Mouse (Mus musculus) heart, adult 18-20 months (tissue): Measurements from ENCODE around the gene Ncapd2. TPM values are rescaled to one million over a fixed set of nuclear protein-coding genes. Genes with fewer than 3 reads are reported as not detected.
A peak's percentile ranks its signal among the peaks of the same experiment; 100 is the strongest.
"Not testable (repeated sequence)": the region's sequence is repeated elsewhere in the genome, so short reads cannot be mapped to it uniquely, and the experiment has no call there.

Experiments used
- DNase-seq, 2 experiments: peaks; one replicate each; pipeline ENCODE4 v3.0.0; 2021 to 2022; ENCODE audit warnings: mixed read lengths in 1 of 2
- total RNA-seq, 2 experiments: library from RNA; stranded (reverse); gene quantifications; 2 replicates each; pipeline ENCODE4 v1.2.3; 2021

Gene Ncapd2
- total RNA-seq, 2 experiments from 2014 or later = 12.2 to 15.6 TPM

DNA sequence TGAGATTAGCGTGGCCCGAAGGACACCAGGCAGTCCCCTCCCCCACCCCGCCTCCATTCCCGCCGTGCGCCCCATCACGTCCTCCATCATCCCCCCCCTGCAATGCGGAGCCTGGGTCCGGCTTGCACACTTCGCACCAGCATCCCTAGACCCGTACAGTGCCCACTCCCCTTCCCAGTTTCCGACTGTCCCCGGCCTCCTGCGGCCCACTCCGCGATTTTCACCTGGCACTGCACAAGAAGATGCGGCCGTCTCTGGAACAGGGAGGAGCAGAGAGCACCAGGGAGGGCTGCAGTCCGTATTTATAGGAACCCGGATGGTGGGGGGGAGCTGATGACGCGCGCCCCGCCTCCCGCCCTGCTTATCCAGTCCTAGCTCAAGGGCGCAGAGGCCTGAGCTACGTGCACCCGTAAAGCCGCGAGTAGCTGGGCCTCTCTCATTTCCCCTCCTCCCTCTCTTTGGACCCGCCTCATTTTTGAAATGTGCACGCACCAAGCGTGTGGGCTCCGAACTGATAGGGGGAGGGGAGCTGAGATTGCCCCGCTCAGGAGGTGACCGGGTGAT is 26.1 kb downstream of the Ncapd2 start:
- peak; percentile 98 to 99 for DNase-seq

DNA sequence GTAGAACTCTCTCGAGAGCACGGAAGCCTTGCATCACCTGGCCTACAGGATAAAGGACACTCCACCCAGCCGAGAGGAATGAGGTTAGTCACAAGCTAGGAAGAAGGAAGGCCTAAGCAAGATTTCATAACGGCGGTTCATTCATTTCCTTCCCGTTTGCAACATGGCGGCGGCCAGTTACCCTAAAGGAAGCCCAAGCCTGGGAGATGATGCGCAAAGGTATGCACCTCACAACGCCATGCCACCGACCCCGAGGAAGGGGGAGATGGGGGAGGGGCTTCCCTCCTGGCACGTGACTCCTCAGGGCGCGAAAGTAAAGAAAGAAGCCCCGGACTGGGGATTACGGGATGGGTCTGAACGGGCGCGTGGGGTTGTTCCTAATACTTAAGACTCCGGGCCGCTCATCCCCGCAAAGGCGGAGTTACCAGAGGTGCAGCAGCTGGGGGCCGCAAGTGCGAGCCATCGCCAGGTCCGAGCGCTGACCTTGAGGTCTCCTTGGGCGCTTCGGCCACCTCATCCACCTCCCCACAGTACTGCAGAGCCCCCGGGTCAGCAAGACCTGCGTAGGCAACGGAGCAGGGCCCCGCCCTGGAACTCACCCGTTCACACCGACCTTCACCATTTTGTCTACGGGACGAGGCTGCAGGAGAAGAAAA is 26.7 kb downstream of the Ncapd2 start:
- peak; percentile 64 to 76 for DNase-seq

DNA sequence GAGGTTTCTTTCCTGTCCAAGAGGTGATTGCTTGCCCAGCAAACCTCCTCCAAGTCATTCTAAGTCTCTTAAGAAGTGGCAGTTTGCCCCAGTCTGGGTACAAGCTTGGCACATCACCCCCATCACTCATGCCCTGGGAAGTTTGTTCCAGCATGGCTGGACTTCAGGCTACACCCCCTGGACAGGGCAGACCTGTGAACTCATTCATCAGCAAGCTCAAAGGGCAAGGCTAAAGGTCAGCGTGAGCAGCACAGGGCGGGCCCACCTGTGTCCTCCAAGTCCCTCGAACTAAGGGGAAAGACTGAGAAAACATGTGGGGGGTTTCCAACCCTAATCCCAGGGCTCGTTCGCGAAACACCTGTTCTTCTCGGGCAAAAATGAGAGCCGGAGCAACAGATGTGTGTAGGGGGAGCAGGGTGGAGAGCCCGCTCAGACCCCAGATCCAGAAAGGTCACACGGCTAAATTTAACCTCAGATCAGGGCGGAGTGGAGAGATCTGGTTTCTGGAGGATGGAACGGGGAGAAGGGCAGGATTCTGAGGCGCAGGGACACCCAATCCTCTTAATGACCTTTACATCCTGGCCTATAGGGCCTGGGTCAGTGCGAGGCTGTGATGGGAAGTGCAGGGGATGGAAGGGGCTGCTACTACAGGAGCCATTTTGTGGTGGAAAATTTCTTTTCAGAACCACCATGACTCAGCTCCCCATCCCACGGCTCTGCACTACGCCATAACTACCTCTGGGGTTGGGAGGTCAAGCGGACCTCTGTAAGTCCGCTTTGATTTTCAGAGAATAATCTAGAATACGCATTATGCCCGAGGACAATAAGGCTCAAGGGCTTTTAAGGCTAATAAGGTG is 27.5 kb downstream of the Ncapd2 start:
- peak; percentile 57 to 58 for DNase-seq

DNA sequence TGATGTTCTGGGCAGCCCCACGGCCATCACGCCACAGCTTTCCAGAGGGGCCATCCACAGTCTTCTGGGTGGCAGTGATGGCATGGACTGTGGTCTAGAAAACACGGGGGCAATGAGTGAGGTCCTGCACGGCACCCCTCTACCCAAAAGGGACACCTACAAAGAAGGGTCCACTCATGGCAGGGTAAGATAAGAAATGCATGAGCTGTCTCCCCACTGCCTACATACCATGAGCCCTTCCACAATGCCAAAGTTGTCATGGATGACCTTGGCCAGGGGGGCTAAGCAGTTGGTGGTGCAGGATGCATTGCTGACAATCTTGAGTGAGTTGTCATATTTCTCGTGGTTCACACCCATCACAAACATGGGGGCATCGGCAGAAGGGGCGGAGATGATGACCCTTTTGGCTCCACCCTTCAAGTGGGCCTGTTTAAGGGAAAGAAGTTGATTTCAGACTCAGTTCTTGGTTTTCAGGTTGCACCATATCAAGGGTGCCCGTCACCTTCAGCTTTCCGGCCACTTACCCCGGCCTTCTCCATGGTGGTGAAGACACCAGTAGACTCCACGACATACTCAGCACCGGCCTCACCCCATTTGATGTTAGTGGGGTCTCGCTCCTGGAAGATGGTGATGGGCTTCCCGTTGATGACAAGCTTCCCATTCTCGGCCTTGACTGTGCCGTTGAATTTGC is 28.7 kb downstream of the Ncapd2 start:
- not testable (repeated sequence) for DNase-seq

DNA sequence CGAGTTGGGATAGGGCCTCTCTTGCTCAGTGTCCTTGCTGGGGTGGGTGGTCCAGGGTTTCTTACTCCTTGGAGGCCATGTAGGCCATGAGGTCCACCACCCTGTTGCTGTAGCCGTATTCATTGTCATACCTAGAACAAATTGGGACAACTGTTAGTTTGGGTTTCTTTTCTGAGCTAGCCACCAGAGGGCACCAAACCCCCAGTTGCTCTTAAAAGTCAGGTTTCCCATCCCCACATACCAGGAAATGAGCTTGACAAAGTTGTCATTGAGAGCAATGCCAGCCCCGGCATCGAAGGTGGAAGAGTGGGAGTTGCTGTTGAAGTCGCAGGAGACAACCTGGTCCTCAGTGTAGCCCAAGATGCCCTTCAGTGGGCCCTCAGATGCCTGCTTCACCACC is 29.5 kb downstream of the Ncapd2 start:
- DNase-seq = peak; percentile 71 to 83

DNA sequence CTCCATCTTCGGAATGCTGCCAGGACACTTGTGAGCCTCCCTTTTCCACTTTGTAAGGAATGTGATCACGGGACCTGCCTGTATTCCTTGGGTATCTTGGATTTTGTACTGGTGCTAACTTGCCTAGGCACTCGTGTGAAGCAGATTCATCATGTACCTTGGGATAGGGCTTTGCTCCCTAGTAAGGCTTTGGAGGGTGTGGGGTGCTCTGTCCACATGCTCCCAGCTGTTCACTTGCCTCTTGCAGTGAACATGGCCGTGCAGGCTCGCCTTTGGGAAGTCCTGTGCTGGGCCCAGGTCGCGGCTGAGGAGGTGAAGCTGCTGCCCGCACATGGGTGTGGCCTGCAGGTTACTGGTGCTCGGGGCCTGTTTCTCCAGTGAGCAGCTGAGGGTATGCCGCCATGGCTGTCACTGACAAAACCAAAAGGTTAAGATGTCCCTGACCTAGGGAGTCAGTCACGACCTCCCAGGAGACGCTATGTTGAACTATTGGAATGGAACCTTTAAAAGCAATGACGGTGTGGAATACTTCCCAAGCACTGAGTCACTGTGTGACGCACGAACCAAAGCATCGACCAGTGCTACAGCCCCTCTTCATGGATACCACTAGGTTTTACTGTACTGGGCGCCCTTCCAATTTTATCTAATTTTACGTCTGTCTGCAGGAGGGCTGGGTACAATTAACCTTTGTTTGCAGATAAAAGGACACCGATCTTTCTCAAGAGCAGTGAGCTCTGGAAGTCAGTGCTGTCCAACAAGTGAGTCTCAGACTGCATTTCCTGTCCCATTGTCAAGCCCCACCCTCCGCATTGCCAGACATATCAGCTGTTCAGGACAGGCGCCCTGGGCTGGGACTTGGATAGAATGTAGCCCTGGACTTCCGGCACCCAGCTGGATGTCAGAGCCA is 30.4 kb downstream of the Ncapd2 start:
- DNase-seq = peak; percentile 86 to 91

DNA sequence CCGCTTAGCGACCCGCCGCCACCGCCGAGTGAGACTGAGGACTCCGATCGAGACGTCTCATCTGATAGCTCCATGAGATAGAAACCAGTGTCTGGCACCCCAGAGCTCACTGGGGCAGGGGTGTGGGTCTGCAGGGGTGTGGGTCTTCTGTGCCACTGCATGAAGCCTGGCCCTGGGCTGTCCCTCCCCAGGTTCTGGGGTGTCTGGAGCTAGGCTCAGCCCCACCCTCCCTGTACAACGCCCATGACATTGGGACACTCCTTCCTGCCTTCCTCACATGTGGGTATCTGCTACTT is 31.0 kb downstream of the Ncapd2 start:
- DNase-seq = peak in 1 of 2 experiments; percentile 15

DNA sequence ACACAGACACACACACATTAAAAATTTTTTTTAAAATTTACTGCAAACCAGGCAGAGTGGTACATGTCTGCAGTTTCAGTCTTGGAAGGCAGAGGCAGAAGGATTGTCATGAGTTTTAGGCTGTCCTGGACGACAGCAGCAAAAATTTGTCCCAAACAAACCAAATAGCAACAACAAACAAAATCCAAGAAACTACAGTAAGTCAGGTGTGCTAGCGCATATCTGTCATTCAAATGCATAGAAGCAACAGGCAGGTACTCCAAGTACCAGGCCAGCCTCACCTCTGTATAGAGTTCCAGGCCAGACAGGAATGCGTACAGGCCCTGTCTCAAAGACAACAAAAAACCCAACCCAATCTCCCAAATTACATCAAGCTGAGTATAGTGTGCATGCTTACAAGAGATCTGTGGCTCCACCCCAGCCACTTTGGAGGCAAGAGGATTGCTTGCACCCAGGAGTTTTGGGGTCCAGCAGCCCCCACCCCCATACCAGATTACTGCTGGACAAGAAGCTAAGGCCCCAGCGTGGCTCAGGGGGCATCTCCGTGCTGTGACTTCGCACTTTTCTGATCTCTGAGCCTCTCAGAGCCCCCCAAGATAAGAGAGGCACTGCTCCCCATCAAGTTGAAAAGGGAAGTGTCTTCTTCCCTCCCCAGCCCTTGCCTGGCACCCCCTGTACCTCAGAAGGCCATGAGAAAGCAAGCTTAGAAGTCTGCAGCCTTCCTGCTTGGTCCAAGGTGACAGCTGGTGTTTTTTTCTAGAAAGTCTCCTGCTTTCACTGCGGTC is 31.5 kb downstream of the Ncapd2 start:
- no peak for DNase-seq

DNA sequence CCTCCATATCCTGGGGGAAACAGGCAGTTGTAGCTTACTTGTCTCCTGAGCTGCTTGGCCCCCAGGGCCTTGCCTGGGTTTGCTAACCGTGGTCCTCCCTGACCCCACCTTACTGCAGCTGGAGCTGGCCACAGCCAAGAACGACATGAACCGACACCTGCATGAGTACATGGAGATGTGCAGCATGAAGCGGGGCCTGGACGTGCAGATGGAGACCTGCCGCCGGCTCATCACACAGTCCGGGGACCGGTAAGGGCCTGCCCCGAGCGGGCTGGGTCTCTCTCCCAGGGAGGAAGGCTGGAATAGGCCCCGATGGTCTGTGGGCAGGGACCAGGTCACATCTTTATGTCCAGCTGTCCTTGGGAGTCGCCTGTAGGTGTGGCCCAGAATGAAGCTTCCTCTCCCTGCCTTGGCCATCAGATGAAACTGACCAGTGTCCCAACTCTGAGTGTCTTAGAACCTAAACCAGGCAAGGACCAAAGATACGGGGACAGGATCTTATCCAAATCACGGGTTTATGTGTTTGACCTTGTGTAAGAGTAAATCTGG is 32.5 kb downstream of the Ncapd2 start:
- no peak for DNase-seq

DNA sequence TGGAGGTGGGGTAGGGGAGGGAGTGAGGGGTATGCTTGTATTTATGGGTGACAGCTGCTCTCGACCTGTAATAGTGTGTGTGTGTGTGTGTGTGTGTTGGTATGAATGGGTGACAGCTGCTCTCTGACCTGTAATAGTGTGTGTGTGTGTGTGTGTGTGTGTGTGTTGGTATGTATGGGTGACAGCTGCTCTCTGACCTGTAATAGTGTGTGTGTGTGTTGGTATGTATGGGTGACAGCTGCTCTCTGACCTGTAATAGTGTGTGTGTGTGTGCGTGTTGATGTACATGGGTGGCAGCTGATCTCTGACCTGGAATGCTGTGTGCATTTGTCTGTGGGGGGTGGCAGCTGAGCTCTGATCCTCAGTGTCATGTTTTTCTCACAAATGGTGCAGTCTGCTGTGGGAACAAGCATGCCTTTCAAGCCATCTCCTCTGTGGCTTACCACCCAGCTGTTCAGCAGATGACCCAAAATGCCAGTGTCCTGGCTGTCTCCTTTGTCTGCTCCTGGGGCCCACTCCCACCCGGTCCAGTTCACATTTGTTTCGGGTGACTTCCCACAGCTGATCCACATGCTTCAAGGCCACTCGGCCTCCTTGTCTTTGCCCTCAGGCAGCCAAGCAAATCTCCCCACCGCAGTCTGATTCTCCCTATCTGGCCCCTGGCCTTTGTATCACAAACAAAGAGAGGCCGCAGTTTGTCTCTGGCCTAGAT is 34.4 kb downstream of the Ncapd2 start:
- DNase-seq = no peak

DNA sequence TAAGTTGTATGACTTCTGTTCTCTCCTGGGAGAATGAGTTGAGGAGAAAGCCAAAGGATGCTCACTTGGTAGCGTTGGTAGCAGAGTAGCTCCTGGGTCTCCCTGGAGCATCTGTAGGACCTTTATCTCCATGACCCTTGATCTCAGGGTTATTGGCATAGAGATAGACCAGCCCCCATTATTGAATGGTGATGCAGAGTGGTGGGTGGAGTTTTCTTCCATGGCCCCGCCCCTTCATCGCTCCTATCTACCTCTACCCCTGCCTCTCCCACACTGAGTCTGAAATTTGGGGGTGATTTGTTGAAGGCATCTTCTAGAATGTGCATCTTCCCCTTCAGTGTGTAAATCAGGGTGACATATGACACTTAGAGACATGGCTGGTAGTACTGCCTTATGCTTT is 35.0 kb downstream of the Ncapd2 start:
- DNase-seq = no peak

DNA sequence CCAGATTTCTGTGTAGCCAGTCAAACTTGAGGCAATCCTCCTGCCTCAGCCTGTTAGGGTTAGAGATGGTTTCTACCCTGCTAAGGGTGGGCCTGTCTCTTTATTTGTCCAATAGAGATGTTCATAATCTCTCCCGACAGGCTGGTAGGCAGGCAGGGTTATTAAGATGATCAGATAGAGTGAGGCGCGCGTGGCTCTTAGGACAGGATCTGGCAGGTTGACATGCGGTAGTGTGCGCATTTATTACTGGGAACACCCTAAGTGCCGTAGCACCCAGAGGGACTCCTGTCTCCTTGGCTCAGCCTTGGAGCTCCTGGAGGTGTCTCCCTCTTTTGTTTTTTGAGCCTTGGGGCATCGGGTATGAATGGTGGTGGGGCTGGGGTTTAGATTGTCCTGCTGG is 36.2 kb downstream of the Ncapd2 start:
- DNase-seq = no peak

DNA sequence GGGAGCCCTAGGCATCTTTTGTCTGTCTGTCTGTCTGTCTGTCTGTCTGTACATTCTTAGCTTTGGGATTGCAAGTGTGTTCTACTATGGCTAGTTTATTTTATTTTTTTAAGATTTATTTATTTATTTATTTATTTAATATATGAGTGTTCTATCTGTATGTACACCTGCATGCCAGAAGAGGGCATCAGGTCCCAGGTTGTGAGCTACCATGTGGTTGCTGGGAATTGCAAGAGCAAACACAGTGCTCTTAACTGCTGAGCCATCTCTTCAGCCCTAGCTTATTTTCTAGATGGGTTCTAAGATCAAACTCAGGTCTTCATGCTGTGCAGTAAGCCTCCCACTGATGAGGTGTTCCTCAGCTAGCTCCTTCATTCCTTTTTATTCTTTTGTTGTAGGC is 37.0 kb downstream of the Ncapd2 start:
- DNase-seq = no peak

DNA sequence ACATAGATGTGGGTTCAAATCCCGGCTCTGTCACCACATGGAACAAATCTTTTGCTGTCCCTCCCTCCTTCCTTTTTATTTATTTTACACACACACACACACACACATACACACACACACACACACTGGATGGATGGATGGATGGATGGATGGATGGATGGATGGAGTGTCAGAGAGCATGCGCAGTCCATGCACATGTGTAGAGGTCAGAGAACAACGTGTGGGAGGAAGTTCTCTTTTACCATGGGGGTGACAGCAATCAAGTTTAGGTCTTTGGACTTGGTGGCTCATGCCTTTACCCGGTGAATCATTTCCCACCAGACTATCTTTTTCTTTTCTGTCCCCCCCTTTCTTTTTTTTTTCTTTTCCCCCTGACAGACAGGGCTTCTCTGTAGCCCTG is 37.8 kb downstream of the Ncapd2 start:
- DNase-seq = no peak

DNA sequence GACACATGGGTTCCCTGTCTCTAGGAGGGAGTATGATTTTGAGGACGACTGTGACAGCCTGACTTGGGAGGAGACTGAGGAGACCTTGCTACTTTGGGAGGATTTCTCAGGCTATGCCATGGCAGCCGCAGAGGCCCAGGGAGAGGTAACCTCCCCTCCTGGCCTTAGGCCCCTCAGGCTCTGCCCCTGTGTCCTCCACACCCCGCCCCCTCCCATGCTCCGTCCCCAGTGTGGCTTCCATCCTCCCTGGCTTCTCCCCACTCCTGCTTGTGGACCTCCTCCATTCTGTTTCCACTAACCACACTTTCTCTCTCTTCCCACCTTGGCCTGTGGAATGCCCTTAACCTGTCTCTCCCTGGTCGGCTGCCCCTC is 38.5 kb downstream of the Ncapd2 start:
- no peak for DNase-seq

DNA sequence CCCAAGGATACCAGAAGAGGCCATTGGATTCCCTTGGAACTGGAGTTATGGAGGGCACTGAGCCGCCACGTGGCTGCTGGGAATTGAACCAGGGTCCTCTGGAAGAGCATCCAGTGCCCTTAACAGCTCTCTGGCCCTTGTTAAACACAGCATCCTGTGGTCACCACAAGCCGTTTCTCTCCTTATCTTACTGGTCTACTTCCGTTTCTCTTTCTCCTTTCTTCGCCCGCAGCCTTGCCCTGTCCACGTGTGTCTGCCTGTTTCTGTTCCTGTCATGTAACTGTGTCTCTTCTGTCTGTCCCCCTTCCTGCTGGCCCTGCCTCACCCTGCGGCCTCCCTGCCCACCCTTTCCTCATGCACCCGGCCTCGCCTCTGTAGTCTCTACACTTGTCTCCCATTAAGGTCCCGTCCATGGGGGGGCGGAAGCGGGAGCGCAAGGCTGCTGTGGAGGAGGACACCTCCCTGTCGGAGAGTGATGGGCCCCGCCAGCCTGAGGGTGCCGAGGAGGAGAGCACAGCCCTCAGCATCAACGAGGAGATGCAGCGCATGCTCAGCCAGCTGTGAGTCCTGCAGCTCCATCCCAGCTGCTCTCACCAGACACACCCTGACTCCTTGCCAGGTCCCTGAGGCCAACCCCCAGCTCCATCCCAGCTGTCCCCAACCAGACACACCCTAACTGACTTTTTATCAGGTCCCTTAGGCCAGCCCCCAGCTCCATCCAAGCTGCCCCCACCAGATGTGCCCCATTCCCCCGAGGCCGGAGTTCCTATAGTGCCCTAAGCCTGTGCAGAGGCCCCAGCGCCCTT is 39.1 kb downstream of the Ncapd2 start:
- peak; percentile 71 to 82 for DNase-seq

DNA sequence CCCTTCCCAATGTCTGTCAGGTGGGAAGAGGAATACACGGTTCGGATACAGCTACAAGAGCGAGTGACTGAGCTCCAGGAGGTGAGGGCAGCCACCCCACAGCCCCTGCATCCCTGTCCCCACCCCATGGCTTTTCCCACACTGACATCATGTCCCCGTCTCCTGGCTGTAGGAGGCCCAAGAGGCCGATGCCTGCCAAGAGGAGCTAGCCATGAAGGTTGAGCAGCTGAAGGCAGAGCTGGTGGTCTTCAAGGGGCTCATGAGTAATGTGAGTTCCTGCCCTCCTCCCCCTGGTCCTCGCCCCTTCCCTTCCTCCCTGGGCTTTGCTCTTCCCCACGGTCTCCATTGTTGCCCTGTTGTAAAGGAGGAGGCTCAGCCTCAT is 41.9 kb downstream of the Ncapd2 start:
- DNase-seq = no peak

DNA sequence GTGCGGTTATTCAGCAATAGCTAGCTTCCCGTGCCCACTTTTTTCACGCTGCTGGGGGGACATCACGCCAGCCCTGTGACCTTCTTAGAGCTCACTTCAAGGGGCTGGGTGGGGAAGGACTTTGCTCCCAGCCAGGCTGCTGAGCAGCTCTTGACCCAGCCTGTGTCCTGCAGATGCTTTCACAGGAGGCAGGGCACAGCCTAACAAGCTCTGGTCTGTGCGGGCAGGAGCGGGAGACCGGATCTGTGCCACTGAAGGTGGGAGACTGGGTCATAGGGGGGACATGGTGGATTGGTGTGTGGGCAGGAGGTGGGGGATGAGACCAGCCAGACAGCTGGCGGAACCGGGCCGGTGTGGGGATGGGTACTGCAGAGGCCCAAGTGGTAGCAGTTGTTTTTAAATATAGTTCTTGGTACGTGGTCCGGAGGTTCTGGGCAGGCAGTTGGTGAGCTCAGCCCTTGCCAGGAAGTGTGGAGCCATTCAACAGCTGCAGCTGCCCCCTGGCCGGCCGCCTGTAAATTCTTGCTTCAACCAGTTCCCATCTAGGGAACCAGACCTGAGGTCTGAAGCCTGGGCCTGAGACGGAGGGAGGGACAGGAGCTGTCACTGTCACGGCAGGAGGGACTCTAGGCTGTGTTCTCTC is 42.5 kb downstream of the Ncapd2 start:
- DNase-seq = peak; percentile 70 to 76
